Mouse (Mus musculus) midbrain, embryonic 16.5 days (tissue): ENCODE data around the gene Wnt7b. TPM values are rescaled to one million over a fixed set of nuclear protein-coding genes. Genes with fewer than 3 reads are reported as not detected.

Experiments used
- ATAC-seq: fragments of 200-750 bp; cut with Nextera tagmentation; 2 replicates; pipeline ENCODE4 v1.8.0; 2017; ENCODE audit warnings: moderate TSS enrichment
- H3K27ac ChIP-seq: fragments of 300-500 bp; sonication (generic); 2 replicates; pipeline ENCODE4 v1.5.1; 2014; ENCODE audit warnings: mild to moderate bottlenecking, low read length, mixed read lengths
- H3K27me3 ChIP-seq: fragments of 300-500 bp; sonication (generic); 2 replicates; pipeline ENCODE4 v1.6.1; 2014; ENCODE audit warnings: low read depth, low read length, mixed read lengths; ENCODE audit not compliant: control insufficient read depth, insufficient read depth
- H3K36me3 ChIP-seq: fragments of 300-500 bp; sonication (generic); 2 replicates; pipeline ENCODE4 v1.6.1; 2014; ENCODE audit warnings: mild to moderate bottlenecking, low read length, moderate library complexity, mixed read lengths; ENCODE audit not compliant: control insufficient read depth, insufficient read depth
- H3K4me1 ChIP-seq: fragments of 300-500 bp; sonication (generic); 2 replicates; pipeline ENCODE4 v1.6.1; 2014; ENCODE audit warnings: mild to moderate bottlenecking, low read length, mixed read lengths; ENCODE audit not compliant: control insufficient read depth, insufficient read depth
- H3K4me2 ChIP-seq: fragments of 300-500 bp; sonication (generic); 2 replicates; pipeline ENCODE4 v1.6.1; 2014; ENCODE audit warnings: mild to moderate bottlenecking, low read length, mixed read lengths
- H3K4me3 ChIP-seq: fragments of 300-500 bp; sonication (generic); 2 replicates; pipeline ENCODE4 v1.5.1; 2014; ENCODE audit warnings: low read depth, mild to moderate bottlenecking, low read length, moderate library complexity, mixed read lengths
- H3K9ac ChIP-seq: fragments of 300-500 bp; sonication (generic); 2 replicates; pipeline ENCODE4 v1.6.1; 2014; ENCODE audit warnings: low read depth, low read length, mixed read lengths
- H3K9me3 ChIP-seq: fragments of 300-500 bp; sonication (generic); replicated peaks from 2 replicates; pipeline ENCODE4 v1.6.1; 2014; ENCODE audit warnings: mild to moderate bottlenecking, low read length, mixed read lengths; ENCODE audit not compliant: control insufficient read depth, poor library complexity, severe bottlenecking
- WGBS: fragments of 180-500 bp; shearing (Covaris S2); extraction: QIAGEN DNeasy Blood & Tissue Kit; methylation state at CpG from one replicate; pipeline ENCODE4 v1.1.7; 2014; 5-methylcytosine and 5-hydroxymethylcytosine counted together
- polyA plus RNA-seq: library from polyadenylated mRNA; unstranded; fragments of >200 nt; fragmentation: Nextera tagmentation; extraction: Ambion mirVana; gene quantifications from 2 replicates; pipeline ENCODE4 v1.2.1, GENCODE M21; 2015

Wnt7b gene
- polyA plus RNA-seq, 1 experiment from 2014 or later: 25.3 TPM

GRCm38 (mm10) chr15:85612660-85613357 lies 30.5 kb upstream of the Wnt7b start:
- Histone ChIP-seq H3K4me2 (no peak overlapping the region), H3K9ac (no peak overlapping the region), H3K27me3 (peaks cover 3% of the 10 kb centered on the region; the same call in 1 of the 2 replicates), H3K27ac (peak overlapping the region; percentile 81), H3K4me1 (peaks cover 6% of the 10 kb centered on the region), H3K36me3 (no peaks in the 10 kb centered on the region), H3K9me3 (no peaks in the 10 kb centered on the region), H3K4me3 (no peak overlapping the region)
- peak; percentile 9; the same call in 1 of the 2 replicates for ATAC-seq
- WGBS: 70% methylated on average over 8 of the region's 8 CpGs

- Histone ChIP-seq H3K4me2 (no peak overlapping the region), H3K27me3 (peaks cover 3% of the 10 kb centered on the region; the same call in 1 of the 2 replicates), H3K36me3 (no peaks in the 10 kb centered on the region), H3K9me3 (no peaks in the 10 kb centered on the region), H3K27ac (peak overlapping the region; percentile 65), H3K4me3 (no peak overlapping the region), H3K9ac (no peak overlapping the region), H3K4me1 (peaks cover 6% of the 10 kb centered on the region)
- 72% methylated on average over 16 of the region's 16 CpGs for WGBS
- no peak for ATAC-seq
These were observed 29.6 kb upstream of the Wnt7b start for GRCm38 (mm10) chr15:85611701-85612520.

GRCm38 (mm10) chr15:85610618-85611218 lies 28.4 kb upstream of the Wnt7b start:
- peaks cover 3% of the 10 kb centered on the region; the same call in 1 of the 2 replicates for H3K27me3 ChIP-seq
- H3K36me3 ChIP-seq: no peaks in the 10 kb centered on the region
- no peaks in the 10 kb centered on the region for H3K9me3 ChIP-seq
- H3K4me3 ChIP-seq: no peak overlapping the region
- H3K9ac ChIP-seq: no peak overlapping the region
- peak; percentile 63 for ATAC-seq
- no peak overlapping the region for H3K4me2 ChIP-seq
- 57% methylated on average over 8 of the region's 8 CpGs for WGBS
- peak overlapping the region; percentile 65 for H3K27ac ChIP-seq
- peaks cover 6% of the 10 kb centered on the region for H3K4me1 ChIP-seq

GRCm38 (mm10) chr15:85610120-85610519 lies 27.8 kb upstream of the Wnt7b start:
- H3K36me3 ChIP-seq: no peaks in the 10 kb centered on the region
- peaks cover 4% of the 10 kb centered on the region for H3K4me1 ChIP-seq
- H3K27me3 ChIP-seq: peaks cover 3% of the 10 kb centered on the region; the same call in 1 of the 2 replicates
- H3K4me3 ChIP-seq: no peak overlapping the region
- no peaks in the 10 kb centered on the region for H3K9me3 ChIP-seq
- ATAC-seq: peak; percentile 1; the same call in 1 of the 2 replicates
- H3K27ac ChIP-seq: peak overlapping the region; percentile 31; the same call in 1 of the 2 replicates
- H3K4me2 ChIP-seq: no peak overlapping the region
- no peak overlapping the region for H3K9ac ChIP-seq
- 68% methylated on average over 5 of the region's 5 CpGs for WGBS

- H3K9ac ChIP-seq: no peak overlapping the region
- 85% methylated on average over 5 of the region's 5 CpGs for WGBS
These were observed 27.2 kb upstream of the Wnt7b start for GRCm38 (mm10) chr15:85609266-85610004.

GRCm38 (mm10) chr15:85605962-85606610 lies 23.8 kb upstream of the Wnt7b start:
- no peak overlapping the region; the same call in 1 of the 2 replicates for H3K4me3 ChIP-seq
- H3K36me3 ChIP-seq: no peaks in the 10 kb centered on the region
- peaks cover 3% of the 10 kb centered on the region for H3K4me1 ChIP-seq
- no peak overlapping the region for H3K27ac ChIP-seq
- H3K9me3 ChIP-seq: no peaks in the 10 kb centered on the region
- H3K4me2 ChIP-seq: peak overlapping the region; percentile 14; the same call in 1 of the 2 replicates
- WGBS: 67% methylated on average over 17 of the region's 17 CpGs
- no peak for ATAC-seq
- no peaks in the 10 kb centered on the region for H3K27me3 ChIP-seq
- no peak overlapping the region for H3K9ac ChIP-seq

More at GRCm38 (mm10) chr15:85609266-85610004, 27.2 kb upstream of the Wnt7b start:
- Histone ChIP-seq H3K36me3 (no peaks in the 10 kb centered on the region), H3K27me3 (no peaks in the 10 kb centered on the region), H3K27ac (no peak overlapping the region), H3K4me3 (no peak overlapping the region), H3K9me3 (no peaks in the 10 kb centered on the region), H3K4me2 (no peak overlapping the region), H3K4me1 (peaks cover 4% of the 10 kb centered on the region)
- no peak for ATAC-seq

GRCm38 (mm10) chr15:85604938-85605337 lies 22.7 kb upstream of the Wnt7b start:
- whole genome bisulfite sequencing: 89% methylated on average over 8 of the region's 8 CpGs
- H3K27ac ChIP-seq: no peak overlapping the region
- H3K9ac ChIP-seq: no peak overlapping the region
- H3K27me3 ChIP-seq: no peaks in the 10 kb centered on the region
- ATAC-seq: no peak
- no peak overlapping the region for H3K4me2 ChIP-seq
- no peaks in the 10 kb centered on the region for H3K4me1 ChIP-seq
- no peaks in the 10 kb centered on the region for H3K36me3 ChIP-seq
- no peak overlapping the region for H3K4me3 ChIP-seq
- no peaks in the 10 kb centered on the region for H3K9me3 ChIP-seq

GRCm38 (mm10) chr15:85604507-85604906 lies 22.2 kb upstream of the Wnt7b start:
- Histone ChIP-seq H3K9ac (no peak overlapping the region), H3K36me3 (no peaks in the 10 kb centered on the region)
- 70% methylated on average over 4 of the region's 4 CpGs for WGBS

More at GRCm38 (mm10) chr15:85604507-85604906, 22.2 kb upstream of the Wnt7b start:
- Histone ChIP-seq H3K4me2 (no peak overlapping the region), H3K27ac (no peak overlapping the region), H3K9me3 (no peaks in the 10 kb centered on the region), H3K4me3 (no peak overlapping the region), H3K4me1 (no peaks in the 10 kb centered on the region), H3K27me3 (no peaks in the 10 kb centered on the region)
- ATAC-seq: no peak
